Mouse (Mus musculus) central nervous system, embryonic 18 days (tissue): Measurements from ENCODE around the gene Tert. TPM values are rescaled to one million over a fixed set of nuclear protein-coding genes. Genes with fewer than 3 reads are reported as not detected.

Source experiments
- polyA plus RNA-seq: library from polyadenylated mRNA; depleted of rRNA; stranded (reverse); fragments of >200 nt; gene quantifications from 2 replicates; pipeline ENCODE4 v1.2.3, GENCODE M21; 2012; rRNA removed

The Tert gene
- polyA plus RNA-seq: 14.6 and 14.8 TPM in 2 replicates

GRCm38 (mm10) chr13:73626745-73627549 lies at the start of gene Tert:
TSS of gene Tert (plus strand) at chr13:73626911.

GRCm38 (mm10) chr13:73603522-73604155 lies 23.1 kb upstream of the Tert start, which contains the start of gene Clptm1l:
TSS of gene Clptm1l (plus strand) at chr13:73604006.

GRCm38 (mm10) chr13:73677853-73678252 lies 51.1 kb downstream of the Tert start, which contains the start of gene Slc6a18:
TSS of gene Slc6a18 (minus strand) at chr13:73678023.

Other genes with a start within 250 kb of the Tert start
- 105 and 109 TPM in 2 replicates for gene Lpcat1, start 159.7 kb upstream of the Tert start, polyA plus RNA-seq
- 3.5 and 3.7 TPM in 2 replicates for gene Slc6a3, start 90.2 kb upstream of the Tert start, polyA plus RNA-seq
- gene Clptm1l, start 22.9 kb upstream of the Tert start, polyA plus RNA-seq: 137 and 138 TPM in 2 replicates
- gene Slc6a18, start 51.1 kb downstream of the Tert start, polyA plus RNA-seq: not detected in 2 replicates
- 0.22 and 0.48 TPM in 2 replicates for gene Slc6a19, start 78.0 kb downstream of the Tert start, polyA plus RNA-seq
- gene Slc12a7, start 106.2 kb downstream of the Tert start, polyA plus RNA-seq: 11.9 and 13.4 TPM in 2 replicates
- gene Nkd2, start 220.7 kb downstream of the Tert start, polyA plus RNA-seq: 23.4 and 25.7 TPM in 2 replicates